Mouse (Mus musculus) MEL (cell line): ENCODE measurements around the gene Mtrf1.

Experiments used
- CTCF ChIP-seq, 3 experiments: IDR thresholded peaks in 2 of 3; conservative IDR thresholded peaks in 1 of 3; 2 replicates each; pipeline ENCODE4 v1.5.1; 2011 to 2012; ENCODE audit warnings: low read length in 3 of 3, low read depth in 2 of 3, mild to moderate bottlenecking in 2 of 3, improper control_type of control experiment in 1 of 3, inconsistent platforms in 1 of 3, mixed read lengths in 1 of 3, moderate library complexity in 1 of 3; ENCODE audit not compliant: control insufficient read depth in 1 of 3, insufficient read depth in 1 of 3, poor library complexity in 1 of 3, severe bottlenecking in 1 of 3
- EP300 ChIP-seq, 2 experiments: IDR thresholded peaks; 2 replicates each; pipeline ENCODE4 v1.6.1; 2011; ENCODE audit warnings: improper control_type of control experiment in 2 of 2, low read length in 2 of 2, low read depth in 1 of 2, mild to moderate bottlenecking in 1 of 2
- GABPA ChIP-seq: IDR thresholded peaks from 2 replicates; pipeline ENCODE4 v1.6.1; 2012; ENCODE audit warnings: low read depth, mild to moderate bottlenecking, inconsistent platforms, low read length, improper control_type of control experiment, moderate library complexity
- RAD21 ChIP-seq: IDR thresholded peaks from 2 replicates; pipeline ENCODE4 v1.6.1; 2011; ENCODE audit warnings: mild to moderate bottlenecking, low read depth, low read length, improper control_type of control experiment
- RCOR1 ChIP-seq: IDR thresholded peaks from 2 replicates; pipeline ENCODE4 v1.6.1; 2012; ENCODE audit warnings: low read depth, mild to moderate bottlenecking, inconsistent platforms, low read length, improper control_type of control experiment
- TAL1 ChIP-seq: IDR thresholded peaks from 2 replicates; pipeline ENCODE4 v1.6.1; 2012; ENCODE audit warnings: mild to moderate bottlenecking, inconsistent platforms, low read length, moderate library complexity, mixed read lengths
- TBP ChIP-seq: IDR thresholded peaks from 2 replicates; pipeline ENCODE4 v1.8.0; 2011; ENCODE audit warnings: low read depth, low read length, improper control_type of control experiment
- USF2 ChIP-seq, 2 experiments: IDR thresholded peaks; 2 replicates each; pipeline ENCODE4 v1.6.1; 2011 to 2012; ENCODE audit warnings: improper control_type of control experiment in 2 of 2, low read length in 2 of 2, borderline replicate concordance in 1 of 2, inconsistent platforms in 1 of 2, low read depth in 1 of 2, mild to moderate bottlenecking in 1 of 2; ENCODE audit not compliant: insufficient read depth in 1 of 2

DNA sequence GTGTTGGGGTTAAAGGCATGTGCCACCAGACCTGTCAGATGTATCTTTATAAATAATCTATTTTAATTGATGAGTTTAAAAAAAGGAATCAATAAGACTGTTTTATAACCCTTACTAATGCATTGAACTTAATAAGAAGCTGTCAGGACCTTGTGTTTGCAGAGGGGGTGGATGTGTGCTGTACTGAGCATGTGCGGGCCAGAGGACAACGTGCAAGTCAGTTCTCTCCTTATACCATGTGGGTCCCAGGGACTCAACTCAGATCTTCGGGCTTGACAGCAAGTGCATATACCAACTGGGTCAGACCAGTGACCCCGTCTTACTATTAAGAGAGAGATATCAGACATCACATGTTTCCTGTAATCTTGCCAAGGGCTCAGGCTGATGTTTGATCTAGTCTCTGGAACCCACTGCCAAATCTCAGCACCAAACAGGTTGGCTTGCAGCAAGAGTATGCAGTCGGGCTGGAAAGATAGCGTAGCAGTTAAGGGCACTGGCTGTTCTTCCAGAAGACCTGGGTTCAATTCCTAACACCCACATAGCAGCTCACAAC lies 11.8 kb downstream of the Mtrf1 start:
- no peak for TF ChIP-seq TAL1
- TF ChIP-seq CTCF (IDR thresholded peaks at IDR 0.05 in 2 of 3, conservative IDR thresholded peaks at IDR 0.05 in 1 of 3; ENCODE audit: control insufficient read depth in 1 of 3, insufficient read depth in 1 of 3, low read depth in 2 of 3, low read length in 3 of 3, poor library complexity in 1 of 3, severe bottlenecking in 1 of 3): no peak
- TF ChIP-seq GABPA: no peak
- TF ChIP-seq EP300 (IDR thresholded peaks at IDR 0.05; ENCODE audit: low read depth in 1 of 2, low read length in 2 of 2): no peak
- TF ChIP-seq RCOR1: no peak
- no peak for TF ChIP-seq USF2 (IDR thresholded peaks at IDR 0.05; ENCODE audit: borderline replicate concordance in 1 of 2, insufficient read depth in 1 of 2, low read depth in 1 of 2, low read length in 2 of 2)
- TF ChIP-seq RAD21: no peak
- no peak for TF ChIP-seq TBP
